Mouse (Mus musculus) intestine, postnatal 0 days (tissue): ENCODE results near the gene Plin2. TPM values are rescaled to one million over a fixed set of nuclear protein-coding genes. Genes with fewer than 3 reads are reported as not detected.

Source experiments
- ATAC-seq: fragments of 200-750 bp; cut with Nextera tagmentation; 2 replicates; pipeline ENCODE4 v1.8.0; 2017; ENCODE audit warnings: mild to moderate bottlenecking, moderate TSS enrichment, moderate library complexity
- H3K27ac ChIP-seq: fragments of 300-500 bp; sonication (generic); 2 replicates; pipeline ENCODE4 v1.5.1; 2014; ENCODE audit warnings: mild to moderate bottlenecking, low read depth, low read length, moderate library complexity
- H3K27me3 ChIP-seq: fragments of 300-500 bp; sonication (generic); replicated peaks from 2 replicates; pipeline ENCODE4 v1.6.1; 2014; ENCODE audit warnings: low read length, mixed read lengths; ENCODE audit not compliant: control insufficient read depth, insufficient read depth
- H3K36me3 ChIP-seq: fragments of 300-500 bp; sonication (generic); 2 replicates; pipeline ENCODE4 v1.6.1; 2014; ENCODE audit warnings: mild to moderate bottlenecking, moderate library complexity; ENCODE audit not compliant: control insufficient read depth, insufficient read depth
- H3K4me1 ChIP-seq: fragments of 300-500 bp; sonication (generic); replicated peaks from 2 replicates; pipeline ENCODE4 v1.6.1; 2014; ENCODE audit warnings: antibody characterized with exemption, low read length, mixed read lengths; ENCODE audit not compliant: control insufficient read depth, insufficient read depth
- H3K4me2 ChIP-seq: fragments of 300-500 bp; sonication (generic); replicated peaks from 2 replicates; pipeline ENCODE4 v1.6.1; 2014; ENCODE audit warnings: low read depth, mild to moderate bottlenecking, moderate library complexity
- H3K4me3 ChIP-seq: fragments of 300-500 bp; sonication (generic); 2 replicates; pipeline ENCODE4 v1.5.1; 2014; ENCODE audit warnings: low read depth, low read length
- H3K9ac ChIP-seq: fragments of 300-500 bp; sonication (generic); 2 replicates; pipeline ENCODE4 v1.6.1; 2014; ENCODE audit warnings: mild to moderate bottlenecking, low read depth, low read length
- H3K9me3 ChIP-seq: fragments of 300-500 bp; sonication (generic); 2 replicates; pipeline ENCODE4 v1.6.1; 2016; ENCODE audit warnings: mixed run types; ENCODE audit not compliant: control insufficient read depth
- CTCF ChIP-seq: sonication (generic); IDR thresholded peaks from 2 replicates; pipeline ENCODE4 v1.5.1; 2016; ENCODE audit warnings: low read depth, mild to moderate bottlenecking, control low read depth, antibody characterized with exemption, moderate library complexity
- WGBS: fragments of 180-500 bp; shearing (Covaris S2); extraction: QIAGEN DNeasy Blood & Tissue Kit; methylation state at CpG from one replicate; pipeline ENCODE4 v1.1.7; 2014; 5-methylcytosine and 5-hydroxymethylcytosine counted together
- polyA plus RNA-seq: library from polyadenylated mRNA; unstranded; fragments of >200 nt; fragmentation: Nextera tagmentation; extraction: Ambion mirVana; gene quantifications from 2 replicates; pipeline ENCODE4 v1.2.1, GENCODE M21; 2015

The Plin2 gene
- polyA plus RNA-seq, 1 experiment from 2014 or later = 531 TPM

DNA sequence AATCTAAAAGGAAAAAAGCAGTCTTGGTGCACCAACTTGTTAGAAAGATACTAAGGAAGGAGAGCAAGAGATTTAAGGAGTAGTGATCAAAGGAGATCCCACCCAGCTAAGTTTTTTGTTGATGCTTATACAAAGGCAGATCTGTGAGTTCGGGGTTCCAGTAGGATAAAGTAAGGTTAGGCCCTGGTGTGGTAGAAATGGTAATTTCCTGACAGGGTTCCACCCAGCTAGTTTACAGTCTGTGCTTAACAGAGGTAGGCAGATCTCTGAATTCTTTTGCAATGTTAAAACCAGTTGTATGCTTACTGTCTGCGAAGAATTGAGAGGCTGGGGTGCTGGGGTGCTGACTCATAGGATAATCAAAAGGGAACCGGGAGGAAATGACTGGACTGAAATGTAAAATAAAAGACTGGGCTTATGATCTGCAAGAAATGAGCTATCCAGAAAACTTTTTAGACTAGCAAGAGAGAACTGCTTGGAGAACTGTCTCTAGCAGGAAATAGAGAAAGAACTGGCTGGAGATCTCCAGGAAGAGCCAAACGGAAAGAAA lies 40.9 kb upstream of the Plin2 start:
- H3K9me3 ChIP-seq = no peaks in the 10 kb centered on the region
- H3K9ac ChIP-seq = no peak overlapping the region
- WGBS = 68% methylated on average over 4 of the region's 4 CpGs
- no peak for ATAC-seq
- no peak overlapping the region for H3K27ac ChIP-seq
- no peaks in the 10 kb centered on the region for H3K27me3 ChIP-seq
- H3K36me3 ChIP-seq = no peaks in the 10 kb centered on the region
- H3K4me3 ChIP-seq = no peak overlapping the region
- 0 out of 2 replicates have a peak, but pooled peaks cover 3% of the 10 kb centered on the region for H3K4me1 ChIP-seq
- no peak overlapping the region for H3K4me2 ChIP-seq
- no peak for TF ChIP-seq CTCF

- 72% methylated on average over 6 of the region's 6 CpGs for WGBS
- H3K4me2 ChIP-seq = no peak overlapping the region
- no peaks in the 10 kb centered on the region for H3K27me3 ChIP-seq
- no peak overlapping the region for H3K9ac ChIP-seq
- no peaks in the 10 kb centered on the region for H3K36me3 ChIP-seq
- no peak for TF ChIP-seq CTCF
- no peak for ATAC-seq
- no peak overlapping the region for H3K4me3 ChIP-seq
- H3K9me3 ChIP-seq = no peaks in the 10 kb centered on the region
- H3K27ac ChIP-seq = no peak overlapping the region
- H3K4me1 ChIP-seq = 0 out of 2 replicates have a peak, but pooled peaks cover 3% of the 10 kb centered on the region
These were observed 40.3 kb upstream of the Plin2 start for GRCm38 (mm10) chr4:86710034-86710650.

GRCm38 (mm10) chr4:86708801-86709200 lies 38.9 kb upstream of the Plin2 start:
- no peaks in the 10 kb centered on the region for H3K27me3 ChIP-seq
- peak; percentile 52 for TF ChIP-seq CTCF
- H3K4me1 ChIP-seq = 0 out of 2 replicates have a peak, but pooled peaks cover 3% of the 10 kb centered on the region
- no peak for ATAC-seq
- H3K36me3 ChIP-seq = no peaks in the 10 kb centered on the region
- H3K4me2 ChIP-seq = no peak overlapping the region
- no peak overlapping the region for H3K9ac ChIP-seq
- no peak overlapping the region for H3K4me3 ChIP-seq
- no peak overlapping the region for H3K27ac ChIP-seq
- WGBS = 52% methylated on average over 1 of the region's 1 CpGs
- no peaks in the 10 kb centered on the region for H3K9me3 ChIP-seq

DNA sequence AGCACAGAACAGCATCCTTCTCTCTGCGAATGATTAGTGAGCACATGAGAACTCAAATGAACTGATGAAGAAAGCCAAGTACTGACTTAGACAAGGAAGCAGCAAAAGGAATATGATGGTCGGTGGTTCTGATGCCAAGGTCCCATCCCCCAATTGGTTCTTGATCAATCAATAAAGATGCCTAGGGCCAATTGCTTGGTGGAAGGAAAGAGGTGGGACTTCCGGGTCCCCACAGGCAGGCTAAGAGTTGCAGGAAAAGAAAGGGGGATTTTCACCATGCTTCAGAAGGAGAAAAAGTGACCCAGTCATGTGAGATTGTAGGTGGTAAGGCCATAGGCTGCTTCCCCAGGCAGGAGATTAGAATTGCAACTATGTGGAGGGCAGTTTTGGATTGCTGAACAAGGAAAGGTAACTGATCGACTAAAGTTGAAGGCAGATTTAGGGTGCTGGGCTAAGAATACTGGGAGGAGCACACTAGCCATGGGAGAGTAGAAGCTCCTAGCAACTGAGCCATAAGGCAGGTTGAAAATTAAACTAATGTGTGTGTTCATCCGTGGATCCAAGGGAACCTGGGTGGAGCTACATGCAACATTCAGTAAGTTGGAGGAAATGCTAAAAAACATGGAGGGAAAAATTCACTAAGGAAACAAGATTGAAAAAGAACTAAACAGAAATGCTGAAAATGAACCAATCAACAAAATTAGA lies 29.5 kb upstream of the Plin2 start:
- H3K9me3 ChIP-seq = no peaks in the 10 kb centered on the region
- 73% methylated on average over 5 of the region's 5 CpGs for WGBS
- 0 out of 2 replicates have a peak overlapping the region, but pooled peaks have one; percentile 11 for H3K9ac ChIP-seq
- no peak overlapping the region for H3K27ac ChIP-seq
- no peak overlapping the region for H3K4me2 ChIP-seq
- H3K27me3 ChIP-seq = no peaks in the 10 kb centered on the region
- no peak for TF ChIP-seq CTCF
- ATAC-seq = no peak
- H3K36me3 ChIP-seq = no peaks in the 10 kb centered on the region
- H3K4me1 ChIP-seq = no peaks in the 10 kb centered on the region
- H3K4me3 ChIP-seq = no peak overlapping the region

DNA sequence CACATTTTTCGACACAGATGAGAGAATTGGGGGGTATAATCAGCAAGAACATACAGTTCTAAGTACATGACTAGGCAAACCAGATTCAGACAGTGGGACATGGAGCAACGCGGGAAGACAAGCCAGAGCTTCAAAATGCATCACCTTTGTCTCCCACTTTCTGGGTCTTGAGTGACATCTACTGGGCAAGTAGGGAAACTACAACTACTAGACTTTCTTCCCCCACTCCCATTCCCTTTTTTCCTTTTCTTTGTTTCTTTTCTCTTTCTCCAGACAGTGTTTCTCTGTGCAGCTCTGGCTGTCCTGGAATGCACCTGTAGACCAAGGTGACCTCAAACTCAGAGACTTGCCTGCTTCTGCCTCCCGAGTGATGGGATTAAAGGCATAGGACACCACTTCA lies 27.0 kb upstream of the Plin2 start:
- peak; percentile 91 for TF ChIP-seq CTCF
- H3K27me3 ChIP-seq = no peaks in the 10 kb centered on the region
- peak; percentile 53; the same call in 1 of the 2 replicates for ATAC-seq
- WGBS = 10% methylated on average over 4 of the region's 4 CpGs
- no peak overlapping the region for H3K27ac ChIP-seq
- H3K9me3 ChIP-seq = no peaks in the 10 kb centered on the region
- H3K4me2 ChIP-seq = no peak overlapping the region
- H3K4me3 ChIP-seq = no peak overlapping the region
- H3K4me1 ChIP-seq = no peaks in the 10 kb centered on the region
- no peaks in the 10 kb centered on the region for H3K36me3 ChIP-seq
- H3K9ac ChIP-seq = no peak overlapping the region

DNA sequence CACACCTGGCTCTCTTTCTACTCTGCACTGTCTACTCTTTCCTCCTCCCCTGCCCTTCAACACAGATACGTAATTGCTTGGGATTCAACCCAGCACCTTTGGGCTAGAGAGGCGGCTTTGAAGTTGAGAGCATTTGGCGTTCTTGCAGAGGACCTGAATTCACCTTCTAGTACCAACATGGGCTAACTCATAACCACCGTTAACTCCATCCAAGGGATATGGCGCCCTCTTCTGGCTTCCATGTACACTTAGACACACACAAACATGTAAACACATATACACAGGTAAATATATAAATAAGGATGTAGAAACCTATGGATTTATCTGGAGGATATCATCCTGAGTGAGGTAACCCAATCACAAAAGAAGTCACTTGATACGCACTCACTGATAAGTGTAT lies 25.2 kb upstream of the Plin2 start:
- no peak overlapping the region for H3K4me3 ChIP-seq
- peak; percentile 87 for TF ChIP-seq CTCF
- no peaks in the 10 kb centered on the region for H3K9me3 ChIP-seq
- no peak overlapping the region for H3K27ac ChIP-seq
- H3K36me3 ChIP-seq = no peaks in the 10 kb centered on the region
- H3K27me3 ChIP-seq = no peaks in the 10 kb centered on the region
- no peak for ATAC-seq
- 46% methylated on average over 6 of the region's 6 CpGs for WGBS
- H3K4me2 ChIP-seq = no peak overlapping the region
- no peak overlapping the region for H3K9ac ChIP-seq
- H3K4me1 ChIP-seq = no peaks in the 10 kb centered on the region
